Mouse (Mus musculus): Measurements from ENCODE around the gene Dolpp1. TPM values are rescaled to one million over a fixed set of nuclear protein-coding genes. Genes with fewer than 3 reads are reported as not detected.

Gene Dolpp1
- total and polyA plus RNA-seq, 3 experiments = 5.9 to 25.1 (median 9.0) TPM

GRCm38 (mm10) chr2:30443281-30443680 lies 51.2 kb downstream of the Dolpp1 start:
- Histone ChIP-seq H3K4me1 (ENCODE audit: control insufficient read depth, insufficient read depth, low read length) (peaks cover 69% of the 10 kb centered on the region), H3K4me3 (no peak overlapping the region), H3K27me3 (ENCODE audit: control insufficient read depth, insufficient read depth, low read length) (no peaks in the 10 kb centered on the region), H3K27ac (peak overlapping the region; percentile 97), H3K36me3 (ENCODE audit: control insufficient read depth, insufficient read depth, low read length) (peaks cover 20% of the 10 kb centered on the region), H3K9ac (ENCODE audit: low read depth, low read length) (peak overlapping the region; percentile 75), H3K79me2 (replicated peaks; ENCODE audit: control insufficient read depth, insufficient read depth, low read length) (no peaks in the 10 kb centered on the region)
- TF ChIP-seq POLR2A (IDR thresholded peaks at IDR 0.05; ENCODE audit: insufficient read depth, low read depth, low read length) = no peak
- no peak for TF ChIP-seq EP300 (IDR thresholded peaks at IDR 0.05; ENCODE audit: insufficient read depth, low read depth, low read length)
- no peak for TF ChIP-seq CTCF (IDR thresholded peaks at IDR 0.05)
- 24% methylated on average over 4 of the region's 4 CpGs for WGBS
- DNase-seq = no peak
- intact Hi-C loops (cut with DNase I) = loop anchor here (5.0 kb wide), 1 partner anchor 104 kb away; no protein-coding TSS in a partner anchor

- Histone ChIP-seq H3K27ac (peak overlapping the region; percentile 97), H3K4me1 (ENCODE audit: control insufficient read depth, insufficient read depth, low read length) (peaks cover 71% of the 10 kb centered on the region), H3K9ac (ENCODE audit: low read depth, low read length) (no peak overlapping the region), H3K79me2 (replicated peaks; ENCODE audit: control insufficient read depth, insufficient read depth, low read length) (no peaks in the 10 kb centered on the region), H3K27me3 (ENCODE audit: control insufficient read depth, insufficient read depth, low read length) (no peaks in the 10 kb centered on the region), H3K36me3 (ENCODE audit: control insufficient read depth, insufficient read depth, low read length) (peaks cover 20% of the 10 kb centered on the region), H3K4me3 (no peak overlapping the region)
- no peak for TF ChIP-seq POLR2A (IDR thresholded peaks at IDR 0.05; ENCODE audit: insufficient read depth, low read depth, low read length)
- TF ChIP-seq CTCF (IDR thresholded peaks at IDR 0.05) = no peak
- no peak for TF ChIP-seq EP300 (IDR thresholded peaks at IDR 0.05; ENCODE audit: insufficient read depth, low read depth, low read length)
- 35% methylated on average over 5 of the region's 5 CpGs for WGBS
- intact Hi-C loops (cut with DNase I) = loop anchor here (5.0 kb wide), 1 partner anchor 103 kb away; no protein-coding TSS in a partner anchor
- DNase-seq = no peak
Observed at GRCm38 (mm10) chr2:30444006-30444405, 52.0 kb downstream of the Dolpp1 start.

GRCm38 (mm10) chr2:30444450-30444849 lies 52.4 kb downstream of the Dolpp1 start:
- H3K4me1 ChIP-seq (ENCODE audit: control insufficient read depth, insufficient read depth, low read length) = peaks cover 71% of the 10 kb centered on the region
- no peaks in the 10 kb centered on the region for H3K27me3 ChIP-seq (ENCODE audit: control insufficient read depth, insufficient read depth, low read length)
- H3K36me3 ChIP-seq (ENCODE audit: control insufficient read depth, insufficient read depth, low read length) = peaks cover 20% of the 10 kb centered on the region
- TF ChIP-seq EP300 (IDR thresholded peaks at IDR 0.05; ENCODE audit: insufficient read depth, low read depth, low read length) (no peak), POLR2A (IDR thresholded peaks at IDR 0.05; ENCODE audit: insufficient read depth, low read depth, low read length) (no peak), CTCF (IDR thresholded peaks at IDR 0.05) (no peak)
- H3K4me3 ChIP-seq = no peak overlapping the region
- intact Hi-C loops (cut with DNase I) = loop anchor here (5.0 kb wide), 1 partner anchor 103 kb away; no protein-coding TSS in a partner anchor
- peak overlapping the region; percentile 97 for H3K27ac ChIP-seq
- no peak for DNase-seq
- H3K79me2 ChIP-seq (replicated peaks; ENCODE audit: control insufficient read depth, insufficient read depth, low read length) = no peaks in the 10 kb centered on the region
- H3K9ac ChIP-seq (ENCODE audit: low read depth, low read length) = no peak overlapping the region

GRCm38 (mm10) chr2:30445312-30445711 lies 53.3 kb downstream of the Dolpp1 start:
- Histone ChIP-seq H3K9ac (ENCODE audit: low read depth, low read length) (peak overlapping the region; percentile 64), H3K36me3 (ENCODE audit: control insufficient read depth, insufficient read depth, low read length) (peaks cover 20% of the 10 kb centered on the region)

GRCm38 (mm10) chr2:30446891-30447826 lies 55.1 kb downstream of the Dolpp1 start:
- Histone ChIP-seq H3K4me1 (ENCODE audit: control insufficient read depth, insufficient read depth, low read length) (peaks cover 55% of the 10 kb centered on the region), H3K27me3 (ENCODE audit: control insufficient read depth, insufficient read depth, low read length) (no peaks in the 10 kb centered on the region), H3K79me2 (replicated peaks; ENCODE audit: control insufficient read depth, insufficient read depth, low read length) (no peaks in the 10 kb centered on the region), H3K4me3 (no peak overlapping the region), H3K9ac (ENCODE audit: low read depth, low read length) (peak overlapping the region; percentile 58), H3K36me3 (ENCODE audit: control insufficient read depth, insufficient read depth, low read length) (peaks cover 20% of the 10 kb centered on the region), H3K27ac (peak overlapping the region; percentile 97)
- DNase-seq = peak; percentile 62
- TF ChIP-seq CTCF (IDR thresholded peaks at IDR 0.05) (no peak), POLR2A (IDR thresholded peaks at IDR 0.05; ENCODE audit: insufficient read depth, low read depth, low read length) (peak; percentile 22; the same call in 1 of the 2 replicates)
- intact Hi-C loops (cut with DNase I) = no loop called here
- 19% methylated on average over 10 of the region's 10 CpGs for WGBS

More at GRCm38 (mm10) chr2:30445312-30445711, 53.3 kb downstream of the Dolpp1 start:
- Histone ChIP-seq H3K4me1 (ENCODE audit: control insufficient read depth, insufficient read depth, low read length) (peaks cover 67% of the 10 kb centered on the region), H3K27me3 (ENCODE audit: control insufficient read depth, insufficient read depth, low read length) (no peaks in the 10 kb centered on the region), H3K4me3 (no peak overlapping the region), H3K79me2 (replicated peaks; ENCODE audit: control insufficient read depth, insufficient read depth, low read length) (no peaks in the 10 kb centered on the region), H3K27ac (peak overlapping the region; percentile 97)
- intact Hi-C loops (cut with DNase I) = no loop called here
- DNase-seq = peak; percentile 52 to 64
- WGBS = 35% methylated on average over 2 of the region's 2 CpGs
- TF ChIP-seq CTCF (IDR thresholded peaks at IDR 0.05) (no peak), POLR2A (IDR thresholded peaks at IDR 0.05; ENCODE audit: insufficient read depth, low read depth, low read length) (0 out of 2 replicates have a peak, but pooled peaks have one; percentile 20)

GRCm38 (mm10) chr2:30448371-30448770 lies 56.3 kb downstream of the Dolpp1 start:
- no peak overlapping the region for H3K4me3 ChIP-seq
- peak; percentile 37; the same call in 1 of the 2 replicates for TF ChIP-seq POLR2A (IDR thresholded peaks at IDR 0.05; ENCODE audit: insufficient read depth, low read depth, low read length)
- no peak for TF ChIP-seq CTCF (IDR thresholded peaks at IDR 0.05)
- peaks cover 43% of the 10 kb centered on the region for H3K4me1 ChIP-seq (ENCODE audit: control insufficient read depth, insufficient read depth, low read length)
- H3K9ac ChIP-seq (ENCODE audit: low read depth, low read length) = peak overlapping the region; percentile 20; the same call in 1 of the 2 replicates
- peak overlapping the region; percentile 97 for H3K27ac ChIP-seq
- 45% methylated on average over 7 of the region's 7 CpGs for WGBS
- intact Hi-C loops (cut with DNase I) = no loop called here
- H3K79me2 ChIP-seq (replicated peaks; ENCODE audit: control insufficient read depth, insufficient read depth, low read length) = no peaks in the 10 kb centered on the region
- no peaks in the 10 kb centered on the region for H3K27me3 ChIP-seq (ENCODE audit: control insufficient read depth, insufficient read depth, low read length)
- peak in 1 of 2 experiments; percentile 40 for DNase-seq
- H3K36me3 ChIP-seq (ENCODE audit: control insufficient read depth, insufficient read depth, low read length) = peaks cover 15% of the 10 kb centered on the region

Small RNA genes lying within 50 kb of the gene (microRNA-seq; reads per million reads assigned to microRNA genes)
- gene Gm47292 = 0 reads per million in 2 experiments

Other genes starting within 250 kb of the Dolpp1 start
- 10 to 100 TPM; 90.6 to 93.3 TPM for gene Endog, start 220.8 kb upstream of the Dolpp1 start, total RNA-seq (2021)
- gene Endog, start 220.8 kb upstream of the Dolpp1 start, polyA plus RNA-seq (2012; rRNA removed) = 87.4 and 119 TPM in 2 replicates
- gene Spout1, start 213.8 kb upstream of the Dolpp1 start, total RNA-seq (2021) = 1 to 10 TPM; 5.1 to 5.4 TPM
- gene Spout1, start 213.8 kb upstream of the Dolpp1 start, polyA plus RNA-seq (2012; rRNA removed) = 9.4 and 10.3 TPM in 2 replicates
- gene Kyat1, start 186.4 kb upstream of the Dolpp1 start, total RNA-seq (2021) = 10 to 100 TPM; 32.1 to 35.7 TPM
- 57.5 and 68.6 TPM in 2 replicates for gene Kyat1, start 186.4 kb upstream of the Dolpp1 start, polyA plus RNA-seq (2012; rRNA removed)
- 10 to 100 TPM; 68.2 to 83.3 TPM for gene Lrrc8a, start 154.5 kb upstream of the Dolpp1 start, total RNA-seq (2021)
- 46.4 and 49.1 TPM in 2 replicates for gene Lrrc8a, start 154.5 kb upstream of the Dolpp1 start, polyA plus RNA-seq (2012; rRNA removed)
- gene Gm28035, start 151.7 kb upstream of the Dolpp1 start, total RNA-seq (2021) = 1 to 10 TPM; 4.6 to 6.0 TPM
- 7.6 and 14.7 TPM in 2 replicates for gene Gm28035, start 151.7 kb upstream of the Dolpp1 start, polyA plus RNA-seq (2012; rRNA removed)
- gene Phyhd1, start 126.1 kb upstream of the Dolpp1 start, total RNA-seq (2021) = 100 to 1,000 TPM; 112 to 148 TPM
- gene Phyhd1, start 126.1 kb upstream of the Dolpp1 start, polyA plus RNA-seq (2012; rRNA removed) = 108 and 180 TPM in 2 replicates
- gene Gm28038, start 111.2 kb upstream of the Dolpp1 start, total RNA-seq (2021) = 1 to 10 TPM; 2.6 to 6.3 TPM
- gene Gm28038, start 111.2 kb upstream of the Dolpp1 start, polyA plus RNA-seq (2012; rRNA removed) = not detected in 2 replicates
- gene Dolk, start 105.9 kb upstream of the Dolpp1 start, total RNA-seq (2021) = 10 to 100 TPM; 21.6 to 25.3 TPM
- 23.9 and 35.1 TPM in 2 replicates for gene Dolk, start 105.9 kb upstream of the Dolpp1 start, polyA plus RNA-seq (2012; rRNA removed)
- 10 to 100 TPM; 15.3 to 16.9 TPM for gene Nup188, start 105.9 kb upstream of the Dolpp1 start, total RNA-seq (2021)
- 15.3 and 18.4 TPM in 2 replicates for gene Nup188, start 105.9 kb upstream of the Dolpp1 start, polyA plus RNA-seq (2012; rRNA removed)
- gene Sh3glb2, start 32.9 kb upstream of the Dolpp1 start, total RNA-seq (2021) = 10 to 100 TPM; 37.7 to 40.6 TPM
- 125 and 143 TPM in 2 replicates for gene Sh3glb2, start 32.9 kb upstream of the Dolpp1 start, polyA plus RNA-seq (2012; rRNA removed)
- gene Miga2, start 28.0 kb upstream of the Dolpp1 start, total RNA-seq (2021) = 10 to 100 TPM; 74.2 to 90.3 TPM
- gene Miga2, start 28.0 kb upstream of the Dolpp1 start, polyA plus RNA-seq (2012; rRNA removed) = 64.3 and 98.7 TPM in 2 replicates
- 100 to 1,000 TPM; 452 to 542 TPM for gene Crat, start 23.6 kb downstream of the Dolpp1 start, total RNA-seq (2021)
- 695 and 713 TPM in 2 replicates for gene Crat, start 23.6 kb downstream of the Dolpp1 start, polyA plus RNA-seq (2012; rRNA removed)
- 10 to 100 TPM; 82.7 to 91.2 TPM for gene Ptpa, start 23.8 kb downstream of the Dolpp1 start, total RNA-seq (2021)
- 88.7 and 107 TPM in 2 replicates for gene Ptpa, start 23.8 kb downstream of the Dolpp1 start, polyA plus RNA-seq (2012; rRNA removed)
- 1 to 10 TPM; 2.8 to 3.0 TPM for gene Ier5l, start 82.0 kb downstream of the Dolpp1 start, total RNA-seq (2021)
- 3.4 and 5.6 TPM in 2 replicates for gene Ier5l, start 82.0 kb downstream of the Dolpp1 start, polyA plus RNA-seq (2012; rRNA removed)
- 1 to 10 TPM in 1 of 2 experiments, under 1 TPM in 1; 0.73 to 1.0 TPM for gene Cstad, start 202.8 kb downstream of the Dolpp1 start, total RNA-seq (2021)
- 0.32 and 0.76 TPM in 2 replicates for gene Cstad, start 202.8 kb downstream of the Dolpp1 start, polyA plus RNA-seq (2012; rRNA removed)

All from heart, adult 2 months (tissue).